Mouse (Mus musculus) embryonic facial prominence, embryonic 10.5 days (tissue): ENCODE data around the gene Supt5. TPM values are rescaled to one million over a fixed set of nuclear protein-coding genes. Genes with fewer than 3 reads are reported as not detected.

Experiments used
- DNase-seq: peaks from one replicate; pipeline ENCODE4 v3.0.0-alpha.2; 2017; ENCODE audit warnings: low spot score
- H3K27ac ChIP-seq: fragments of 300-500 bp; sonication (generic); replicated peaks from 2 replicates; pipeline ENCODE4 v1.5.1; 2016; ENCODE audit warnings: mild to moderate bottlenecking
- H3K27me3 ChIP-seq: fragments of 300-500 bp; sonication (generic); replicated peaks from 2 replicates; pipeline ENCODE4 v1.6.1; 2016; ENCODE audit warnings: low read depth, mild to moderate bottlenecking; ENCODE audit not compliant: poor library complexity, severe bottlenecking
- H3K36me3 ChIP-seq: fragments of 300-500 bp; sonication (generic); replicated peaks from 2 replicates; pipeline ENCODE4 v1.6.1; 2016; ENCODE audit warnings: mild to moderate bottlenecking, moderate library complexity
- H3K4me1 ChIP-seq: fragments of 300-500 bp; sonication (generic); 2 replicates; pipeline ENCODE4 v1.6.1; 2016
- H3K4me3 ChIP-seq: fragments of 300-500 bp; sonication (generic); 2 replicates; pipeline ENCODE4 v1.5.1; 2016; ENCODE audit warnings: mild to moderate bottlenecking, moderate library complexity
- H3K9me3 ChIP-seq: fragments of 300-500 bp; sonication (generic); 2 replicates; pipeline ENCODE4 v1.6.1; 2016; ENCODE audit warnings: mild to moderate bottlenecking
- WGBS: fragments of 180-500 bp; shearing (Covaris S2); methylation state at CpG from one replicate; pipeline ENCODE4 v1.1.7; 2016; 5-methylcytosine and 5-hydroxymethylcytosine counted together
- polyA plus RNA-seq: library from polyadenylated mRNA; unstranded; fragments of >200 nt; fragmentation: Nextera tagmentation; extraction: Ambion mirVana; gene quantifications from 2 replicates; pipeline ENCODE4 v1.2.1, GENCODE M21; 2016

Gene Supt5
- polyA plus RNA-seq, 1 experiment from 2014 or later, result 122 TPM

DNA sequence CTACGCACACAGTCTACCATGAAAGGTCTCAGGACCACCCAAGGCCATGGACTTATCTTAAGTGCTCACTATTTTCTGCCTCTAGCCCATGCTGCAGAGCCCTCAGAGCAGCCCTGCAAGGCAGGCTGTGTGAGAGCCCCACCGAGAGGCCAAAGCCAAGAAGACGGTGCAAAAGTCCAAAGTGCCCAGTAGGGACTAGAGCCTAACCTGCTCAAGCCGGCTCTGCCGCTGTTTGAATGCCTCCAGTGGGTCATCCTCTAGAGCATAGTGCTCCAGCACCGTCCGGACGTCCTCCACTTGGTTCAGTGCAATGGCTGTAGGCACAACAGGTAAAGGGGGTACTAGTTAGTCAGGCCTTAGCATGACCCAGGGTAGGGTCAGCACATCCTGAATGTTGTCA, 32.3 kb downstream of the Supt5 start:
- Histone ChIP-seq H3K9me3 (no peaks in the 10 kb centered on the region), H3K4me1 (peaks cover 39% of the 10 kb centered on the region), H3K4me3 (no peak overlapping the region), H3K36me3 (peaks cover 64% of the 10 kb centered on the region), H3K27ac (no peak overlapping the region), H3K27me3 (peaks cover 26% of the 10 kb centered on the region)
- no peak for DNase-seq
- WGBS, result 93% methylated on average over 8 of the region's 8 CpGs

DNA sequence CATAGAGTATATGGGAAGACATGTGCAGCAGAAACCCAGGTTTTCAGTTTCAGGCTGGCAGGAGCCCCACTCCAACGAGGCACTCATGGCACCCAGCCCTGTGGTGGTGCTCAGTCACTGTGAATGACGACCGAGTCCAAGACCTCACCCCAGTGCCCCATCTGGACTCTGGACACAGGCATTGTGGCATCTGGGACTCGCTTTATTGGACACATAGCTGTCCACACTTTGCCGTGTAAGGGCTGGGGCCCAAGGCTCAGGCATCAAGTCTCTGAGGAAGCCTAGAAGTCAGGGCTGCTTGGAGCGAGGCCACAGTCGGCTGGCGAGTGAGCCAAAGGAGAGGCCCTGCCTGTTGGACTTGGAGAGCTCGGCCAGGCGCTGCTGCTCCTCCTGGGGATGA, 32.9 kb downstream of the Supt5 start:
- Histone ChIP-seq H3K9me3 (no peaks in the 10 kb centered on the region), H3K4me1 (peaks cover 36% of the 10 kb centered on the region), H3K27ac (no peak overlapping the region), H3K36me3 (peaks cover 63% of the 10 kb centered on the region), H3K27me3 (peaks cover 32% of the 10 kb centered on the region), H3K4me3 (no peak overlapping the region)
- no peak for DNase-seq
- WGBS, result 93% methylated on average over 10 of the region's 10 CpGs

DNA sequence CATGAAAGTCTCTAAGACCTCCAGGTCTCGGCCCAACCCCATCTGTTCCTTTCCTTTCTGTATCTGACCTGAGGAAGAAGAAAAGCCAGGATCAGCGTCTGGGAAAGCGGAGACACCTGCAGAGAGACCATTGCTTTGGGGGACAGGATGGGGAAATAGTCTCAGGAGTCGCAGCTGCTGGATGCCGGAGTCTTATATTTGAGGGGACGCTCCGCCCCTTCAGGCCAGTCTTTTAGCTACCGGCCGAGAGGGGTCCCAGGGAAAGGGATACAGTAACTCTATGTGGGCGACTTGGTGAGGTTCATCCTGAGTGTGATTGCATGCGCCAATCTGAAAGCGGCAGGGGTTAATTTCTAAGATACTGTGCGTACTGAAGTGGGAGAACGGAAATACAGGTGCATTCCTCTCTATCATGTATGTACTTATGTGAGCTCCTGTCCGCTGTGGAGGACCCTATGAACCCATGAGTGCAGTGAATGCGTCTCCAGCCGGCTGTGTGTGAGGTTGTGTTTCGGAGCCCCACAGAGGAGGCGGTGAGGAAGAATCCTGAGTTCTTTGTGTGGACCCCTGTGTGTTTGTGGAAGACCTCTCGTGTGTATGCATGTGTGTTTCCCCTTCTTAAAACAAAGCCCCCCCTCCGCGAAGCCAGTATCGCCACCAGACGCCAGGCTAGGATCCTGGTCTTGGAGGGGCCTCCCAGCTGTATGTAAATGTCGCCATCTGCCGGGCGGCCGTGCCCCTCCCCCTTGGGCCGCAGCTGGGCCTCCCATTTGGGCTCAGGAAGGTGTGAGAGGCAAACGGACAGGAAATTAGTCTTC, 36.7 kb downstream of the Supt5 start, which contains the start of gene Dll3:
TSS of gene Dll3 (minus strand) at position 623 of the 818 bp plus-strand sequence.
- Histone ChIP-seq H3K27me3 (peaks cover 70% of the 10 kb centered on the region), H3K36me3 (peaks cover 25% of the 10 kb centered on the region), H3K4me1 (peaks cover 32% of the 10 kb centered on the region), H3K9me3 (no peaks in the 10 kb centered on the region), H3K4me3 (peak within 1 kb of the TSS; percentile 53), H3K27ac (peak within 1 kb of the TSS; percentile 76)
- 1% methylated on average over 30 of the region's 30 CpGs for WGBS
- DNase-seq, result peak; percentile 82

DNA sequence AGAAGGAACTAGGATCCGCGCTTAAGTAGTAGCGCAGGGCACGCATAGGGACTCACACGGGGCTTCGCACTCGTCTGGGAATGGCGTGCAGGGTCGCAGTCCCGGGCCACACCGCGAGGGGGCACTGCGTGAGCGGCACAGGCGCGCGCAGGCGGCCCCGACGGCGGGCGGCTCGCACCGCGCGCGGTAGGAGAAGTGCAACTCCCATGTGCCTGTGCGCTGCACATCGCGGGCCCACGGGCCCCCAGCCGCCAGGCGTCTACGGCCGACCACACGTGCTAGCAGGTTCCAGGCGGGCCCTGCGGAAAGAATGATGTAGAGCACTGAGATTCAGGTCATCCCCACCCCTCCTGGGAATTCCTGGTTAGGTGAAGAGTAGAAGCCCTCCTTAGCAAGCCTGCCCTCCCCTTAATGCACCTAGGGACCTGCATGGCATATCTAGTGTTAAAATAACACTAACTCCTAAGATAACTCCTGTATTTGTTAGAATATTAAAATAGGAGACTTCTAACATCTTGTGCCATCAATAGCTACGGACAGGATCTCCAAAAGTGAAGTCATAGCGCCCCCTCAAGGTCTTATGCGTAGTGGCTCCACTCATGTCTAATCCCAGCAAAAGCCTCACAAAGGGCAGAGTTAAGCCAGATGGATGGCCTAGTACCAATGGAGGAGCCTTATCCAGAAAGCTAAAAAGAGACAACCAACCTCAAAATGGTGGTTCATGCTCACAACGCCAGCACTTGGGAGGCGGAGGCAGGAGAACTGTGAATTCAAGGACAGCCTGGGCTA, 39.5 kb downstream of the Supt5 start:
- Histone ChIP-seq H3K27ac (no peak overlapping the region; the same call in 1 of the 2 replicates), H3K9me3 (no peaks in the 10 kb centered on the region), H3K27me3 (peaks cover 98% of the 10 kb centered on the region), H3K36me3 (peaks cover 2% of the 10 kb centered on the region; the same call in 1 of the 2 replicates), H3K4me3 (peak overlapping the region; percentile 47), H3K4me1 (peaks cover 45% of the 10 kb centered on the region)
- DNase-seq, result peak; percentile 65
- WGBS, result 10% methylated on average over 43 of the region's 43 CpGs

DNA sequence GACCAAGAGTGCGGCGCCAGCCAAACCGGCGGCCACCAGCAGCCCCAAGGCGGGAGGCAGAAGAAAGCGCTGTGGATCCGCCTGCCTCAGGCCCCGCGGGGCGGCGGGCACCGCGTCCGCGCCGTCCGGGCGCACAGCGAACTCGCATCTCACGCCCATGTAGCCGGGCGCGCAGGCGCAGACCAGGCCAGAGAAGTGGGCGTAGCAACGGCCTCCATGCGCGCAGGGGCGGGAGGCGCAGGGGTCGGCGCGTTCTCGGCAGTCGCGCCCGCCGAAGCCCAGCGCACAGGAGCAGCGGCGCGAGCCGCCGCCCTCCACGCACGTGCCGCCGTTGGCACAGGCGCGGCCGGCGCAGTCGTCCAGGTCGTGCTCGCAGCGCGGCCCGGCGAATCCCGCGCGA, 44.1 kb downstream of the Supt5 start:
- WGBS, result 2% methylated on average over 63 of the region's 63 CpGs
- Histone ChIP-seq H3K36me3 (no peaks in the 10 kb centered on the region; the same call in 1 of the 2 replicates), H3K27ac (peak overlapping the region; percentile 70), H3K4me1 (peaks cover 35% of the 10 kb centered on the region), H3K9me3 (no peaks in the 10 kb centered on the region), H3K27me3 (peaks cover 100% of the 10 kb centered on the region), H3K4me3 (peak overlapping the region; percentile 65)
- peak; percentile 89 for DNase-seq

DNA sequence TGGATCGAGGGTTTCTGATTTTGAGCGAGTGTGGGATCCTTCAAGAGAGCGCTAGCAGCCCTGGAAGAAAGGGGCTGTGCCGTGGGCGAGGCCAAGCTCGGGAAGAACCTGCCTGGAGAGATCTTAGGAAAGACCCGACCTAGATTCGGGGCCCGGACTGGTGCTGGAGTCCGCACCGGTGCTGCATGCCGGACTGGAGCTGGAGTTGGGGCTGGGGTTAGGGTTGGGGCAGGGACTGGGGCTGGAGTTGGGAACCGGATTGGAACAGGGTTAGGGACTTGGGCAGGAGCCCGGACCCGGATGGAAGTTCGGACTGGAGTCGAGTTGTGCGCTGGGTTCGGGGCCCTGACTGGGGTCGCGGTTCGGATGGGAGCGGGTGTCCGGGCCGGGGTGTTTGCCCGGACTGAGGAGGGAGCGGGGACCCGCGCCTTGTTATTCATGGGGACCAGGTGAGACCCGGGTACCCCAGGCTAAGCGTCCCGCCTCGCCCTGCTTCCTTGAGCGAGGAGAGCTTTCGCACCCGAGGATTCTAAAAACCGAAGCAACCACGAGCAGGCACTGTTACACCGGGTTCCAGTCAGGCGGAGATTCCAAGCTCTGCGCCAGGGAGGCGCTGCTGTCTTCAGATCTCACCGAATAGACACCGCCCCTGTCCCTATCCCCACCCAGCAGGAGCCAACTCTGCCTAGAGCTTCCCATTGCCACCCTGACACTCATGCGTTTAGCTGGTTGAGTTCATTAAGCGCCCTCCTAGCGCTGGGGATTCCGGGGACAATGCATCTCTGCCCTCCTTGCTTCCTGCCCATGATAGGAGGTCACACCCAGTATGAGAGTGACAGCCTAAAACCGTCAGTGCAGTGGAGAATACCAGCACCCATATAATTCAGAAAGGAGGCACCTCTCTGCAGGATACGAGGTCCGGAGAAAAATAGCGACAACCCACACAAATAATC, 47.6 kb downstream of the Supt5 start, which contains the start of gene Selenov:
TSS of gene Selenov (minus strand) at position 549 of the 953 bp plus-strand sequence.
- peak within 1 kb of the TSS; percentile 47 for H3K4me3 ChIP-seq
- peak; percentile 55 for DNase-seq
- H3K27ac ChIP-seq, result no peak within 1 kb of the TSS; the same call in 1 of the 2 replicates
- H3K27me3 ChIP-seq, result peaks cover 90% of the 10 kb centered on the region
- peaks cover 34% of the 10 kb centered on the region for H3K4me1 ChIP-seq
- H3K36me3 ChIP-seq, result no peaks in the 10 kb centered on the region
- no peaks in the 10 kb centered on the region for H3K9me3 ChIP-seq
- WGBS, result under 1% methylated on average over 52 of the region's 52 CpGs

DNA sequence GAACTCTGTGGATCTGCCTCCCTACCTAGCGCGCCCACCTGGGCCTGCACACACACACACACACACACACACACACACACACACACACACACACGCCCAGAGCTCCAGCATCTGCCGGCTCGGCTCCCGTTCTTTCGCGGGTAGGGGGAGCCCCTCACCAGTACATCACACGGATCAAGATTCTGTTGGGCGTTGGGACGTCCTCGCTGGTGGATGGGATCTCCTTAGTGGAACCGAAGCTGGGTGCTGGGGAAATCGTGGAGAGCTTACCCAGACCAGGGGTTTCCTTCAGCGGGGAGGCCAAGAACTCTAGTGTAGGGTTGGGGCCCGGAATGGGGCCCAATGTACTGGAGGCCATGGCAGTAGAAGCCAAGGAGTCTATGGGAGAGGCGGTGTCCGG, 48.4 kb downstream of the Supt5 start:
- peak; percentile 54 for DNase-seq
- H3K27ac ChIP-seq, result no peak overlapping the region; the same call in 1 of the 2 replicates
- peak overlapping the region; percentile 47 for H3K4me3 ChIP-seq
- peaks cover 83% of the 10 kb centered on the region for H3K27me3 ChIP-seq
- 1% methylated on average over 18 of the region's 18 CpGs for WGBS
- H3K9me3 ChIP-seq, result no peaks in the 10 kb centered on the region
- H3K4me1 ChIP-seq, result peaks cover 32% of the 10 kb centered on the region
- no peaks in the 10 kb centered on the region for H3K36me3 ChIP-seq

DNA sequence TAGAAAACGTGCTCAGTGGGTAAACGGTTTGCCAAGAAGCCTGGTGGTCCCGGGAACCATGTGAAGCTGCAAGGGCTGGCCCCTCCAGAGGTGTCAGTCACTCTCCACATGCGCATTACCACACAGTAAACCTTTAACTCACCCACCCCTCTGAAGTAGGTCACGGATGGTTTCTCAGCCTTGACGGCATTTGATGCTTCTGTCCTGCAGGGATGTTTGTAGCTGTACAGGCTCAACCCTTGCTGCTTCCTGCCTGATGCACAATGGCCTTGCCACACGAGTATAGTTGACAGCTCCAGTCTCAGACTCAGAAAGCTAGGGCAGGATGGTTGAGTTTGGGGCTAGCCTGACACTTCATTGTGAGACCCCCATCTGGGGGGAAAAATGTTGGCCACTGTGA, 57.9 kb downstream of the Supt5 start:
- no peaks in the 10 kb centered on the region for H3K36me3 ChIP-seq
- H3K4me1 ChIP-seq, result peaks cover 8% of the 10 kb centered on the region
- no peak overlapping the region for H3K4me3 ChIP-seq
- WGBS, result 82% methylated on average over 7 of the region's 7 CpGs
- no peak for DNase-seq
- H3K27ac ChIP-seq, result no peak overlapping the region
- no peaks in the 10 kb centered on the region for H3K9me3 ChIP-seq
- no peaks in the 10 kb centered on the region for H3K27me3 ChIP-seq

DNA sequence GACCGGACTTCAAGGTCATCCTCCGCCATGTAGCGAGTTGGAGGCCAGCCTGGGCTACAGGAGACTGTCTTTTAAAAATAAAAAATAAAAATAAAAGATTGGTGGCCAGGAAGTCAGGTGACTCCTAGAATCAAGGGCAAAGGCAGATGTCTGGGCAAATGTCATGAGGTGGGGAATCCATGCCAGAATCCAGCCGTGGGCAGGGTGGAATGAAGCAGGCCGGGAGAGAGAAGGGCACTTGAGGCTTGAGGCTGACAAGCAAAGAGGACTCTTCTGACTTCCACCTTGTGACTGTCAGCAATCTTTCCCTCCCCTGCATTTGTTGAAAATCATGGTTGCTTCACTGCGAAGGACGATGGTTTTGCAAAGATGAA, 60.3 kb downstream of the Supt5 start:
- DNase-seq, result no peak
- Histone ChIP-seq H3K27ac (peak overlapping the region; percentile 93), H3K4me1 (peaks cover 11% of the 10 kb centered on the region)

DNA sequence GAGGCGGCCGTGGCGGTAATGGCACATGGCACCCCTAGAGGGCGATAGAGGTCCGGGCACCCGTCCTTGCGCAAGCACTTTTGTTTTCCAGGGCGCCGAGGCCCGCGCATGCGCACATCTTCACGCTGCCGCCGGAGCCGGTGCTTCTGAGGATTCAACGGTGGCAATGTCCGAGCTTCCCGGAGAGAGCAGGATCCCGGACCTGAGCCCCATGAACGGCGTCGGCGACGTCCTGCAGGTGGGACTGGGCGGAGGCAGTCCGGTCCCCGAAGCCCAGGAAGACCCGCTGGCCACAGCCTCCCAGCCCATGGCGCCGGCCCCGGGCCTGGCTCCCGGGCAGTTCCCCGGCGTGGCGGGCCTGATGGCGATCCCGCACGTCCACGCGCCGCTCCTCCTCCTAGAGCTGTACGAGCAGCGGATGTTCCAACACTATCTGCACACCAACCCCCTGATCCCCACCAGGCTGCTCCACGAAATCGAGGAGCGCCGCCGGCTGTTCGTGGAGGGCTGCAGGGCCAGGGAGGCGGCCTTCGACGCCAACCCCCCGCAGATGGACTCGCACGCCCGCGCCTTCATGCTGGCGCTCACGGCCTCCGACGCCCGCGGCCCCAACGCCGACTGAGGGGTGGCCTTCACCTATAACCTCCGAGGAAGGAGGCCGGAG, 60.8 kb downstream of the Supt5 start, which contains the start of gene Eid2b:
TSS of gene Eid2b (plus strand) at position 125 of the 664 bp plus-strand sequence.
- WGBS, result 4% methylated on average over 68 of the region's 68 CpGs
- Histone ChIP-seq H3K4me1 (peaks cover 11% of the 10 kb centered on the region), H3K27me3 (no peaks in the 10 kb centered on the region), H3K36me3 (peaks cover 11% of the 10 kb centered on the region), H3K4me3 (peak within 1 kb of the TSS; percentile 78), H3K27ac (peak within 1 kb of the TSS; percentile 93), H3K9me3 (no peaks in the 10 kb centered on the region)
- DNase-seq, result peak; percentile 96

More for the DNA sequence above, 60.3 kb downstream of the Supt5 start:
- WGBS, result 85% methylated on average over 7 of the region's 7 CpGs
- H3K9me3 ChIP-seq, result no peaks in the 10 kb centered on the region
- H3K36me3 ChIP-seq, result peaks cover 6% of the 10 kb centered on the region
- H3K4me3 ChIP-seq, result peak overlapping the region; percentile 78
- H3K27me3 ChIP-seq, result no peaks in the 10 kb centered on the region

DNA sequence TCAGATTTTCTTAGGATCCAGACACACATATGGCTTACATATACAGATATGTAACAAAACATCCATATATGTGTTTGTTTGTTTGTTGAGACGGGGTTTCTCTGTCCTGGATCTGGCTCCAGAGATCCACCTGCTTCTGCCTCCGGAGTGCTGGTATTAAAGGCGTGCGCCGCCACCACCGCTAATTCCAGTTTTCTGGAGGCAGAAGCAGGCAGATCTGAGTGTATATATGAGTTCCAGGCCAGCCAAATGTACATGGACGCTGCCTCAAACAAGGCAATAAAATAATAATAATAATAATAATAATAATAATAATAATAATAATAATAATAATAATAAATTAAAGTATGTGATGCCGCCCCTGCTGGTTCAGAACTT, 61.3 kb downstream of the Supt5 start:
- no peaks in the 10 kb centered on the region for H3K9me3 ChIP-seq
- peaks cover 11% of the 10 kb centered on the region for H3K4me1 ChIP-seq
- no peak for DNase-seq
- peaks cover 17% of the 10 kb centered on the region for H3K36me3 ChIP-seq
- 61% methylated on average over 8 of the region's 8 CpGs for WGBS
- H3K27me3 ChIP-seq, result no peaks in the 10 kb centered on the region
- peak overlapping the region; percentile 78 for H3K4me3 ChIP-seq
- H3K27ac ChIP-seq, result no peak overlapping the region
